Mouse (Mus musculus): ENCODE results near the gene Szrd1.

The Szrd1 gene

DNA sequence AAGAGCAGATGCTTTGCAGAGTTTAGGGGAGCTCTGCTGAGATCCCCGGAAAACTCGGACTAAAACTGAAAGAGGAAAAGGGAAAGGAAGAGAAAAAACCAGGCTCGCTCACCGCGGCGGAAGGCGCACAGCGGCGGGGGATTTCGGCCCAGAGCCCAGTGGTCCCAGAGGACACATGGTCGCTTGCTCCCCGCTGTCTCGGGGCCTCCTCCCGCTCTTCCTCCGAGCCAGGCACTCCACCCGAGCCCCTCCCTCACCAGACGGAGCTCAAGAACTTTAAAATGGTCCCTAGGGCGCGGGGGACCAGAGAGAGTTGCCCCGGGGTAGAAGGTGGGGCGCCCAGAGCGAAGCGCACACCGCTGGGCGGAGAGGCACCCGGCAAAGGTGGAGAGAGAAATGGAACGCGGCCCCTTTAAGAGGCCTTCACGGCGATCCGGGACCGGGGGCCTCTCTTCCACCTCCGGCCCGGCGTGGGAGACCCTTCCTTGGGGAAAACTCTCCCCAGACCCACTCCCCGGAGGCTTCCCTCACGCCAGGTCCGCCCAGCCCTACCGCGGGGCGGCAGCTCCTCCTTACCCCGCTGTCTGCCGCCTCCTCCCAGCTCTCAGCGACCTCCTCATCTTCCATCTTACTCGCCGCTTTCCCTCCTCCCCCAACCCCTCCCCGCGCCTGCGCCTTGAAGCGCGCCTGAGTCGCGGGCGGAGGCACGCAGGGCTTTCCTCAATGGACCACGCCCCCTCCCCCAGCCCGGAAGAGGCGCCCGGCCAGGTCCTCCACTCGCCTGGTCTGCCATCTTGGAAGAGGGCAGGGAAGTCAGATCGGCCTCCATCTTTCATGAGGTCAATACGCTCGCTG lies at the start of gene Szrd1:
TSS of gene Szrd1 (minus strand) at position 660 of the 855 bp plus-strand sequence.
- DNase-seq (ENCODE audit: low read depth, low spot score), result peak; percentile 97

DNA sequence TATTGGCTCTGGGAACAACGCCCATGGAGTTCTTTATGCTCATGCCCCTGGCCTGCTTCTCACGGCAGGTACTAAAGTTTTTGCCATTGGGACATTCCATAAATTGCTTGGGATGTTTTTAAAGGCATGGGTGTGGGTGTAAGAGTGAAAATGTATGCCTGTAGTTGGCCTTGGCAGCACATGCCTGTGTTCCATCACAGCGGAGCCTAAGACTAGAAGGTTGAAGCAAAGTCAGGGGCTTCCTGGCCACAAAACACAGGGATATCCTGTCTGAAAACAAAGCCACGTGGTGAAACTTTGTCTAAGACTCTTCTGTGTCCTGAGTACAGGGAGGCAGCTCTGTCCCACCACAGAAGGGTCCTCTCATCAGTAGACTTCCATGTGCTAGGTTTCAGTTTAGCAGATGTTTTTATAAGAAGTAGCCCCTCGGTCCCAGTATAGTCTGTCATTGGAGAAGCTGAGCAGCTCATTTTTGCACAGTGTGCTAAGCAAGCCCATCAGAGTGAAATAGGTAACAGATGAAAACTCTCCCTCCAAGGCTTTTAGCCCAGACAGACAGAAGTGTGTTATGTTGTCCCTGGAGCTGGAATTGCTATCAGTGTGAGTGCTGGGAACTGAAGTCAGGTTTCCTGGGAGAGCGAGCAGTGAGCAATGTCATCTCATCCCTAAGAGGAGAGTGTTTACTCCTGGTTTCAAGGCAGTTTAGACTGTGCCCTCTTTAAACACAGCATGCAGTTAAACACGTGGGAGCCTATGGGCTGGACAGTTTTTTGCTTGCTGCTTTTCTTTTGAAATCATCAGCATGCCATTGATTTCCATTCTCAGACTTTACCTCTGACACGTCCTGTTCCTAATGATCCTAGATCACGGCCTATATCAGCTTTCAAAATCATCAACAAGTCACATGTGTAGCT lies 47.6 kb upstream of the Szrd1 start:
- DNase-seq (ENCODE audit: low read depth, low spot score), result no peak

GRCm38 (mm10) chr4:141184426-141184825 lies 44.9 kb upstream of the Szrd1 start:
- no peak for DNase-seq (ENCODE audit: low read depth, low spot score)

GRCm38 (mm10) chr4:141183932-141184331 lies 44.4 kb upstream of the Szrd1 start:
- no peak for DNase-seq (ENCODE audit: low read depth, low spot score)

DNA sequence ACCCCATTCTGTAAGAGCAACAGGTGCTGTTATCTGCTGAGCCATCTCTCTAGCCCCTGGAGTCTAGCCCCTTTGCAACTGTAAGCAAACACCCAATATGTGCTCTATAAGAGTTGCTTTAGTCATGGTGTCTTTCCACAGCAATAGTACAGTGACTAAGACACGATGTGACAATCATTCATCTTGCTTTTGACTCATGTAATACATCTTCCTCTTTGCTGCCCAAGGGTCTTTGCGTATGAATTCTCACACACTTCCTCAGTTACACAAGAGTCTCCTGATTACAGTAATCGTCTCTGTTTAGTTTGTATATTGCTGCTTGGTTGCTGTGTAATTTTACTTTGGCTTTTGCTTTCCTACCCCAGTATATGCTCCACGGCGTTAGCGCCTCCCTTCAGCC lies 42.4 kb upstream of the Szrd1 start:
- DNase-seq (ENCODE audit: low read depth, low spot score), result no peak

DNA sequence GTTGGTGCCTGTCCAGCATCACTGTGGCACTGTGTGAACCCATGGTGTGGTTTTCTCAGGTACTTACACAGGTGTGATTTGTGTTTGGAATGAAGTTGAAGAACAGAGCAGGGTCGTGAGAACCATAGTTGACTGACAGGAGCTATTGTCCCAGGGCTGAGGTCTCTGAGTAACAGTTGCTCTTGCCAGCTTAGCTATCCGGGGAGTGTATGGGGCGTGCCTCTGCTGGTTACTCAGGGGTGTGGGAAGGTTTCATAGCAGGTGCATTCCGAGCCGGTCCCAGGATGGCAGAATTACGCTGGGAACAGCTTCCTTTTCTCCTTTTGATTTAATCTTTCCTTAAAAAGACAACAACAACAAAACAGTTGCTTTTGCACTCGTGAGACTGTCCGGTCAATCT lies 41.3 kb upstream of the Szrd1 start:
- DNase-seq (ENCODE audit: low read depth, low spot score), result no peak

GRCm38 (mm10) chr4:141178500-141178899 lies 38.9 kb upstream of the Szrd1 start:
- DNase-seq (ENCODE audit: low read depth, low spot score), result no peak

DNA sequence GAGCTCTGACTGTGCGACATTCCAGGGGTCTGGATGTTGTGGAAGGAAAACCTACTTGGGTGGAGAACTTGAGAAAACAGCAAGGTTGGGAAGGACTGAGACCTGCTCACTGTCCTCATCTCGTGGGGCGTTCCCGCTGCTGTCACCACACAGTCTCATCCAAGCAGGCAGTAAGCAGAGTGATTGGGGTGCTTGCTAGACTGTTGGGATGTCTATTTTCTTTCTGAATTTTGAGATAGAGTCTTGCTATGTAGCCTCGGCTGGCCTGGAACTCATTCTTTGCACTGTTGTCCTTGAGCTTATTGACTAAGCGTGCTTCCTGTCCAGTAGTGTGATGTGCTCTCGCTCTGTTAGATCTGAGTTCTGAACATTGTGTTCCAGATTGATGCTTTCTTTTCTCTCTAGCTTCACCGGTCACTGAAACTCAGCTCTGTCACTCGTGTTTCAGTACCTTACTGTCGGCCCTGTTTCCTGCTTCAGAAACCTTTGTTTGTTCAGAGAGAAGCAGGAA lies 36.8 kb upstream of the Szrd1 start:
- DNase-seq (ENCODE audit: low read depth, low spot score), result no peak

GRCm38 (mm10) chr4:141175783-141176182 lies 36.2 kb upstream of the Szrd1 start:
- DNase-seq (ENCODE audit: low read depth, low spot score), result no peak

- no peak for DNase-seq (ENCODE audit: low read depth, low spot score)
These were observed 32.5 kb upstream of the Szrd1 start for GRCm38 (mm10) chr4:141172121-141172520.

- DNase-seq (ENCODE audit: low read depth, low spot score), result no peak
These were observed 27.6 kb upstream of the Szrd1 start for GRCm38 (mm10) chr4:141167156-141167555.

GRCm38 (mm10) chr4:141165744-141166292 lies 26.2 kb upstream of the Szrd1 start:
- no peak for DNase-seq (ENCODE audit: low read depth, low spot score)

- no peak for DNase-seq (ENCODE audit: low read depth, low spot score)
These were observed 24.2 kb upstream of the Szrd1 start for GRCm38 (mm10) chr4:141163729-141164128.

- no peak for DNase-seq (ENCODE audit: low read depth, low spot score)
These were observed 22.2 kb upstream of the Szrd1 start for GRCm38 (mm10) chr4:141161699-141162208.

DNA sequence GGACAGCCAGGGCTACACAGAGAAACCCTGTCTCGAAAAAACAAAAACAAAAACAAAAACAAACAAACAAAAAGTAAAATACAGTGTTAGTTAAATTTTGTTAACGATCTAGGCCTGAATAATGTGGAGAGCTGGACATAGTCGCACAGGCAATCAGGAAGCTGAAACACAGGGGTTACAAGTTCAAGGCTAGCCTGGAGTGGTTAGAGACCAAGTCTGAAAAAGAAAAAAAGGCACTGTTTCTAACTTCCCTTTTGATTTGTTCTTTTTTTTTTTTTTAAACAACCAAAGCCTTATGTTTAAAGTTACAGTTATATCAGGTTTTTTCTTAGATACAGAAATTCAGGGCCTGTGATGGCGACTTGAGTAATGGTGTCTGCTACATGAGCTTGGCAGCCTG lies 20.6 kb upstream of the Szrd1 start:
- no peak for DNase-seq (ENCODE audit: low read depth, low spot score)

DNA sequence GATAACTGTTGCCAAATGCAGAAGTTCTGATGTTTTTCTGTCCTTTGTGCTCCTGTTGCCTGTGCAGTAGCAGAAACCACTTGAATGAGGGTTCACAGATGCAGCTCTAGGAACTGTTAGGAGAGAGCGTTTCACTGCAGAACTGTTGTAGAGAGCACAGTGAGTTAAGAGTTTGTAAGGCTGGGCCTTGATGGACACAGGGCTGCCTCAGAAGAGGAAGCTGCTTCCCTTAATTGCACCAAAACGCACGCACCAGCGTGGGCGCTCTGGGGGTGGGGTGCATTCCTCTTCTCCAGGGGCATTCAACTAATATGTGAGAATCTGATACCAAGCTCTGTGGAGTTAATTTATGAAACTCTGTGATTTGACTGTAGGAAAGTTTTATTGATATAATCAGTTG lies 20.1 kb upstream of the Szrd1 start:
- no peak for DNase-seq (ENCODE audit: low read depth, low spot score)

DNA sequence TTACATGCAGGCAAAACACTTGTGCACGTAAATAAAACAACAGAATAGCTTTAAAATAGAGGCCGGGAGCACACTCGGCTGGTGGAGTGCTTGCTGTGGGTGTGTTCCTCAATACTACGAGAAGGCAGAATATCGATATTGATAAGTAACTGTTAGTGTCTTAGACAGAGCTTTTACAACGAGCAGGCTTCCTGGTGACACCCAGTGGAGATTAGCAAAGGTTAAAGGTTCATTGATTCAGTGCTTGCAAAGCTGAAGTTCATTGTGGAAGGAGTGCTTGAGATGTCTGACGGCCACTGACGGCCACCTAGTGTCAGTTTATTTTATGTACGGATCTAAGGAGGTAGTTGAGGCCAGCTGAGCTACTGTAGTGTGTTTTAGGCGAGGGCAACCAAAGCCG lies 19.5 kb upstream of the Szrd1 start:
- no peak for DNase-seq (ENCODE audit: low read depth, low spot score)

- DNase-seq (ENCODE audit: low read depth, low spot score), result no peak
These were observed 19.0 kb upstream of the Szrd1 start for GRCm38 (mm10) chr4:141158609-141159008.

- no peak for DNase-seq (ENCODE audit: low read depth, low spot score)
These were observed 17.9 kb upstream of the Szrd1 start for GRCm38 (mm10) chr4:141157485-141157884.

GRCm38 (mm10) chr4:141149116-141149515 lies 9.5 kb upstream of the Szrd1 start:
- DNase-seq (ENCODE audit: low read depth, low spot score), result no peak

DNA sequence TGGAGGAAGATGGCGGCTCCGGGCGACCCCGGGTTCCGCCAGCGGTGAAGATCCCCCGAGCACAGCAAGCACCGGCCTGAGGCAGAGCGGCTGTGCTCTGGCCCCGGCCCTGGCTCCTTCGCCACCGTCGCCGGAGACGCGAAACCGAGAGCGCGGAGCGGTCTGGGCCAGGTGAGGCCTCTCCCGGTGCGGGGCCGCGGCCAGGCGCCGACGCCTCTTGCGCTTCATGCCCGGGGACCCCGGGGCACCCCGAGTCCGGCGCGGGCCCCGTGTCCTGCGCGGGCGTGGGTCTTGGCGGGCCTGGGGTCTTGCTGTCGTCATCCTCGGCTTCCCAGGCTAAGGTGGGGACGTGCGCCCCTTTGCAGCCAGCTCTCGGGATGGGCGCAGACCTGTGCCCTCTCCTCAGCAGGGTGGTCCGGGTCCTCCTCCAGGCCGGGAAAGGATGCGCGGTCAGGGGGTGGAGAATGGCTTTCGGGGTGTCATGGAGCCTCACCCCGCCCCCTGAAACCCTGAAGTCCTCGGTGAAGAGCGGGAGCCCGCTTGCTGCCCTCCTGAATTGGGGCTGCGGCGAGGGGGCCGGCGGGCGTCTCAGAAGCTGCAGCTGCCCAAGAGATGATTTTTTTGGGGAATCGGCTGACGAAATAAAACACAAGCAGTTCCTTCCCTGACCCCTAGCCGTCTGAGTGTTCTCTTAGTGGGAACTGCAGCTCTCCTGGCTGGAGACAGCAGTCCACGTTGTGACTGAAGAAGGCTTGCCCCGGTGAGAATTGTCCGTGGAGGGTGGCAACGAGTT lies 8.6 kb upstream of the Szrd1 start:
- DNase-seq (ENCODE audit: low read depth, low spot score), result no peak
